ENCODE assay signal across 9 mouse cellular contexts in genomic region chr16:30020124-30020523, GRCm38 (mm10). TPM values are rescaled to one million over a fixed set of nuclear protein-coding genes. Genes with fewer than 3 reads are reported as not detected.
DNase-seq lines count a peak whose midpoint lies in the region; ATAC-seq and TF ChIP-seq lines count a peak whose summit lies in the region.
"Had no signal": no experiment of that assay in that cellular context is flagged by ENCODE, and none has a peak within 500 bp of the region (broad histone marks: within the 10 kb centered on the region; RNA-seq: fewer than 3 reads in every experiment).

No protein-coding gene starts in this region.

- peaks cover 5% of the 10 kb centered on the region for H3K4me1 ChIP-seq in heart, adult 2 months (ENCODE audit: control insufficient read depth, insufficient read depth, low read length)
- H3K4me1 ChIP-seq in limb, embryonic 13.5 days = peaks cover 66% of the 10 kb centered on the region

- H3K27me3 ChIP-seq in heart, adult 2 months (ENCODE audit: control insufficient read depth, insufficient read depth, low read length) = no peaks in the 10 kb centered on the region; the same call in 1 of the 2 replicates
- H3K27me3 ChIP-seq in limb, embryonic 13.5 days = peaks cover 7% of the 10 kb centered on the region; the same call in 1 of the 2 replicates

- peak; percentile 47 for DNase-seq in lung, postnatal 10 days
- DNase-seq in lung, postnatal 36 days = no peak
- peak; percentile 48 to 51 for DNase-seq in heart, adult 2 months
- DNase-seq in yolk sac, embryonic 10.5 days (ENCODE audit: low spot score) = peak; percentile 28
- DNase-seq in left cerebral cortex, adult 8-10 months (ENCODE audit: low spot score in 2 of 2) = no peak
- DNase-seq in urinary bladder, postnatal 10 days (ENCODE audit: low spot score) = no peak
- DNase-seq: thymus, postnatal 4 days had no signal

- no peaks in the 10 kb centered on the region for H3K79me2 ChIP-seq in heart, adult 2 months (replicated peaks; ENCODE audit: control insufficient read depth, insufficient read depth, low read length)

- TF ChIP-seq CTCF in heart, adult 2 months (IDR thresholded peaks at IDR 0.05) = no peak

- WGBS in heart, adult 2 months = 43% methylated on average over 13 of the region's 13 CpGs
- WGBS in limb, embryonic 13.5 days = 3% methylated on average over 13 of the region's 13 CpGs

- no peak for TF ChIP-seq POLR2A in heart, adult 2 months (IDR thresholded peaks at IDR 0.05; ENCODE audit: insufficient read depth, low read depth, low read length)

- H3K4me2 ChIP-seq in limb, embryonic 13.5 days (replicated peaks) = peak overlapping the region; percentile 52

- H3K4me3 ChIP-seq in heart, adult 2 months = no peak overlapping the region
- H3K4me3 ChIP-seq in limb, embryonic 13.5 days = peak overlapping the region; percentile 9; the same call in 1 of the 2 replicates

- H3K36me3 ChIP-seq in heart, adult 2 months (ENCODE audit: control insufficient read depth, insufficient read depth, low read length) = no peaks in the 10 kb centered on the region
- no peaks in the 10 kb centered on the region for H3K36me3 ChIP-seq in limb, embryonic 13.5 days

- H3K27ac ChIP-seq in heart, adult 2 months = no peak overlapping the region
- no peak overlapping the region for H3K27ac ChIP-seq in limb, embryonic 13.5 days

- H3K9me3 ChIP-seq in limb, embryonic 13.5 days = no peaks in the 10 kb centered on the region

- H3K9ac ChIP-seq in heart, adult 2 months (ENCODE audit: low read depth, low read length) = no peak overlapping the region
- H3K9ac ChIP-seq in limb, embryonic 13.5 days = peak overlapping the region; percentile 36

- intact Hi-C loops in heart, adult 2 months (cut with DNase I) = no loop called here

- no peak for TF ChIP-seq EP300 in heart, adult 2 months (IDR thresholded peaks at IDR 0.05; ENCODE audit: insufficient read depth, low read depth, low read length)

- ATAC-seq in limb, embryonic 13.5 days (ENCODE audit: low FRiP score, low read depth) = peak; percentile 45; the same call in 1 of the 2 replicates
- no peak for ATAC-seq in CD4-positive, CD25-positive, alpha-beta regulatory T cell, adult 4 months

RNA-seq across cellular contexts. Expression of gene Hes1, which starts 44.1 kb away (rescaled TPM):
- total RNA-seq in heart, adult 2 months (2021) = 10 to 100 TPM; 16.2 to 21.4 TPM
- polyA plus RNA-seq in heart, adult 2 months (2012; rRNA removed) = 27.1 and 44.6 TPM in 2 replicates
- polyA plus RNA-seq in limb, embryonic 13.5 days (2015; fragmentation: Nextera tagmentation; extraction: Ambion mirVana) = 49.6 and 50.2 TPM in 2 replicates
- polyA plus RNA-seq in CD4-positive, CD25-positive, alpha-beta regulatory T cell, adult 4 months (2017; shearing (Covaris generic)) = under 1 TPM in 1 of 2 experiments, not detected in 1; 0.22 TPM
- total RNA-seq in left cerebral cortex, adult 8-10 months (2022) = 10 to 100 TPM; 18.0 to 23.5 (median 18.5) TPM

Comparison
In these comparisons a context has a peak if more than half of its experiments do, and no peak if none do; other contexts are left out.
1. DNase-seq: peak in lung, postnatal 10 days (single experiment), heart, adult 2 months (2 of 2) and yolk sac, embryonic 10.5 days (single experiment); none in lung, postnatal 36 days (single experiment), left cerebral cortex, adult 8-10 months (0 of 2) and urinary bladder, postnatal 10 days (single experiment).
2. RNA of gene Hes1, which starts 44.1 kb away (polyA plus RNA-seq): 49.6 to 50.2 TPM in limb, embryonic 13.5 days and 27.1 to 44.6 TPM in heart, adult 2 months; 0.22 TPM in CD4-positive, CD25-positive, alpha-beta regulatory T cell, adult 4 months; every median in the first group is over 10 times any median in the second.